Mouse (Mus musculus): ENCODE measurements around the gene Nr1i3.

DNA sequence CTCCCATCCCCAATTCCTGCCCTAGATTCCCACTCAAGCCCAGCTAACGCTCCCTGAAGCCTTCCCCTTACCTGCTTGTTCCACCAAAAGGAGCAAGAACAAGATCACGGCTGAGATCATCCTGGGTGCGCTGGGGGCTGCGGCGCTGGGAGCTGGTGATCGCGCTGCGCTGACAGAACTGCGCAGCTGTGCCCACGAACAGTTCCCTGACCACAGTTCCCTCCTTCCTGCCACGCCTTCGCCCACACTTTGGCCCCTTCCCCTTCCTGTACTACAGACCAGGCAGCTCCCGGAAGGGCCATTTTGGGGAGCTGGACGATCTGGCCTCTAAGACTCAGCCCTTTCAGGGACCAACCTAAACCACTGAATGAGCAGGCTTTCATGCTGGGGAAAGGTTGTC lies 20.4 kb downstream of the Nr1i3 start, which contains the start of gene Fcer1g:
- no peak for TF ChIP-seq CTCF (IDR thresholded peaks at IDR 0.05; ENCODE audit: borderline replicate concordance, insufficient read depth, low read depth, low read length)
- TF ChIP-seq POLR2A (IDR thresholded peaks at IDR 0.05; ENCODE audit: borderline replicate concordance, insufficient read depth, low read length): no peak

Measured in cerebellum, adult 2 months (tissue).